10 mouse cellular contexts compared by ENCODE assay signal in genomic region chr17:45580958-45581477, GRCm38 (mm10). TPM values are rescaled to one million over a fixed set of nuclear protein-coding genes. Genes with fewer than 3 reads are reported as not detected.
DNase-seq lines count a peak whose midpoint lies in the region; ATAC-seq and TF ChIP-seq lines count a peak whose summit lies in the region.
"Had no signal": no experiment of that assay in that cellular context is flagged by ENCODE, and none has a peak within 500 bp of the region (broad histone marks: within the 10 kb centered on the region; RNA-seq: fewer than 3 reads in every experiment).

No protein-coding gene starts in this region.

- TF ChIP-seq CTCF in forebrain, postnatal 0 days (IDR thresholded peaks at IDR 0.05; ENCODE audit: low read depth) = no peak
- no peak for TF ChIP-seq CTCF in CH12.LX (conservative IDR thresholded peaks at IDR 0.05 in 1 of 2, IDR thresholded peaks at IDR 0.05 in 1 of 2; ENCODE audit: low read depth in 2 of 2, low read length in 2 of 2)

- no peak for TF ChIP-seq RAD21 in CH12.LX (IDR thresholded peaks at IDR 0.05; ENCODE audit: low read depth, low read length)

- H3K27me3 ChIP-seq in forebrain, embryonic 13.5 days = no peaks in the 10 kb centered on the region
- no peaks in the 10 kb centered on the region for H3K27me3 ChIP-seq in forebrain, postnatal 0 days (ENCODE audit: insufficient read depth, low read length)
- H3K27me3 ChIP-seq in CH12.LX (replicated peaks) = no peaks in the 10 kb centered on the region
- H3K27me3 ChIP-seq in heart, embryonic 11.5 days (ENCODE audit: control insufficient read depth, insufficient read depth, low read length) = no peaks in the 10 kb centered on the region
- no peaks in the 10 kb centered on the region for H3K27me3 ChIP-seq in limb, embryonic 12.5 days

- H3K36me3 ChIP-seq in forebrain, embryonic 13.5 days (ENCODE audit: poor library complexity, severe bottlenecking) = no peaks in the 10 kb centered on the region
- 0 out of 2 replicates have a peak, but pooled peaks cover 5% of the 10 kb centered on the region for H3K36me3 ChIP-seq in forebrain, postnatal 0 days (ENCODE audit: insufficient read depth)
- peaks cover 4 to 19% of the 10 kb centered on the region in 2 experiments for H3K36me3 ChIP-seq in CH12.LX (replicated peaks in 1 of 2; ENCODE audit: control insufficient read depth in 1 of 2, insufficient read depth in 1 of 2, low read length in 1 of 2)
- no peaks in the 10 kb centered on the region for H3K36me3 ChIP-seq in heart, embryonic 11.5 days (ENCODE audit: control insufficient read depth, insufficient read depth, low read length)
- no peaks in the 10 kb centered on the region for H3K36me3 ChIP-seq in limb, embryonic 12.5 days

- H3K4me3 ChIP-seq in forebrain, embryonic 13.5 days = no peak overlapping the region
- H3K4me3 ChIP-seq in forebrain, postnatal 0 days (ENCODE audit: low read depth, low read length) = no peak overlapping the region
- H3K4me3 ChIP-seq in CH12.LX (replicated peaks in 1 of 3; ENCODE audit: low read depth in 2 of 3, low read length in 2 of 3, poor library complexity in 1 of 3) = no peak overlapping the region
- no peak overlapping the region for H3K4me3 ChIP-seq in heart, embryonic 11.5 days (ENCODE audit: low read depth, low read length)
- H3K4me3 ChIP-seq in limb, embryonic 12.5 days (replicated peaks) = no peak overlapping the region

- no peak for TF ChIP-seq EP300 in CH12.LX (IDR thresholded peaks at IDR 0.05; ENCODE audit: low read length)

- H3K9ac ChIP-seq in forebrain, embryonic 13.5 days = 0 out of 2 replicates have a peak overlapping the region, but pooled peaks have one; percentile 6
- H3K9ac ChIP-seq in forebrain, postnatal 0 days = no peak overlapping the region; the same call in 1 of the 2 replicates
- no peak overlapping the region for H3K9ac ChIP-seq in CH12.LX (ENCODE audit: insufficient read depth, low read depth)
- peak overlapping the region; percentile 34 for H3K9ac ChIP-seq in heart, embryonic 11.5 days (ENCODE audit: low read depth, low read length)
- H3K9ac ChIP-seq in limb, embryonic 12.5 days (replicated peaks) = no peak overlapping the region; the same call in 1 of the 2 replicates

- peaks cover 14% of the 10 kb centered on the region for H3K4me1 ChIP-seq in forebrain, embryonic 13.5 days
- no peaks in the 10 kb centered on the region for H3K4me1 ChIP-seq in forebrain, postnatal 0 days (ENCODE audit: insufficient read depth)
- peaks cover 8 to 51% of the 10 kb centered on the region in 2 experiments for H3K4me1 ChIP-seq in CH12.LX (ENCODE audit: control insufficient read depth in 1 of 2, insufficient read depth in 2 of 2)
- peaks cover 39% of the 10 kb centered on the region for H3K4me1 ChIP-seq in heart, embryonic 11.5 days (ENCODE audit: control insufficient read depth, insufficient read depth, low read length)
- H3K4me1 ChIP-seq in limb, embryonic 12.5 days (replicated peaks) = peaks cover 28% of the 10 kb centered on the region

- TF ChIP-seq POLR2A in CH12.LX (IDR thresholded peaks at IDR 0.05; ENCODE audit: low read depth, low read length) = no peak

- no peaks in the 10 kb centered on the region for H3K79me2 ChIP-seq in CH12.LX (replicated peaks; ENCODE audit: control insufficient read depth, extremely low read depth, insufficient read depth, poor library complexity, severe bottlenecking)

- dilution Hi-C loops in CH12.LX (cut with MboI; ENCODE audit: extremely low pct_ligation_motif_present, extremely low pct_unique_long_range_greater_than_20kb, low sequenced_read_pairs) = no loop called here

- H3K27ac ChIP-seq in forebrain, embryonic 13.5 days = peak overlapping the region; percentile 14; the same call in 1 of the 2 replicates
- H3K27ac ChIP-seq in forebrain, postnatal 0 days (ENCODE audit: low read depth, low read length) = no peak overlapping the region
- no peak overlapping the region for H3K27ac ChIP-seq in CH12.LX (ENCODE audit: insufficient read depth, low read depth)
- peak overlapping the region; percentile 17; the same call in 1 of the 2 replicates for H3K27ac ChIP-seq in heart, embryonic 11.5 days (ENCODE audit: low read depth, low read length)
- 0 out of 2 replicates have a peak overlapping the region, but pooled peaks have one; percentile 35 for H3K27ac ChIP-seq in limb, embryonic 12.5 days

- no peak overlapping the region for H3K4me2 ChIP-seq in forebrain, embryonic 13.5 days
- H3K4me2 ChIP-seq in forebrain, postnatal 0 days (ENCODE audit: low read depth) = no peak overlapping the region
- no peak overlapping the region for H3K4me2 ChIP-seq in CH12.LX (ENCODE audit: insufficient read depth, low read depth, poor library complexity, severe bottlenecking)
- no peak overlapping the region for H3K4me2 ChIP-seq in heart, embryonic 11.5 days
- H3K4me2 ChIP-seq in limb, embryonic 12.5 days = no peak overlapping the region

- WGBS in forebrain, embryonic 13.5 days = 50% methylated on average over 12 of the region's 12 CpGs
- 46% methylated on average over 12 of the region's 12 CpGs for WGBS in forebrain, postnatal 0 days
- WGBS in heart, embryonic 11.5 days (ENCODE audit: insufficient replicate concordance) = 41% methylated on average over 12 of the region's 12 CpGs
- WGBS in limb, embryonic 12.5 days = 43% methylated on average over 12 of the region's 12 CpGs

- no peak for ATAC-seq in forebrain, embryonic 13.5 days
- ATAC-seq in forebrain, postnatal 0 days = no peak
- no peak for ATAC-seq in heart, embryonic 11.5 days (replicated peaks; ENCODE audit: insufficient number of reproducible peaks, low FRiP score, low TSS enrichment)
- no peak for ATAC-seq in limb, embryonic 12.5 days (ENCODE audit: insufficient number of reproducible peaks, insufficient read depth, low FRiP score, low TSS enrichment, low read depth)
- ATAC-seq in megakaryocyte-erythroid progenitor cell, adult 5-6 weeks (replicated peaks; ENCODE audit: low FRiP score, low TSS enrichment, poor library complexity, severe bottlenecking) = no peak
- no peak for ATAC-seq in granulocyte monocyte progenitor cell, adult 5-6 weeks (replicated peaks; ENCODE audit: poor library complexity, severe bottlenecking)

- in situ Hi-C loops in CH12.LX (cut with MboI; ENCODE audit: low pct_ligation_motif_present, low pct_unique_long_range_greater_than_20kb, low sequenced_read_pairs) = no loop called here

- no peak for DNase-seq in forebrain, postnatal 0 days
- DNase-seq in CH12.LX (ENCODE audit: extremely low read depth) = no peak
- no peak for DNase-seq in layer of hippocampus, postnatal 14 days (ENCODE audit: low spot score in 2 of 2)

- H3K9me3 ChIP-seq in forebrain, embryonic 13.5 days (replicated peaks) = no peaks in the 10 kb centered on the region
- no peaks in the 10 kb centered on the region for H3K9me3 ChIP-seq in forebrain, postnatal 0 days (ENCODE audit: low read length)
- H3K9me3 ChIP-seq in CH12.LX (replicated peaks; ENCODE audit: low read length) = no peaks in the 10 kb centered on the region
- no peaks in the 10 kb centered on the region for H3K9me3 ChIP-seq in heart, embryonic 11.5 days (replicated peaks; ENCODE audit: control insufficient read depth, low read length)
- H3K9me3 ChIP-seq in limb, embryonic 12.5 days = no peaks in the 10 kb centered on the region
- H3K9me3 ChIP-seq: G1E had no signal

RNA-seq across cellular contexts. Expression of gene Hsp90ab1, which starts 7.9 kb away (rescaled TPM):
- 1,763 and 1,849 TPM in 2 replicates for polyA plus RNA-seq in forebrain, embryonic 13.5 days (2015; fragmentation: Nextera tagmentation; extraction: Ambion mirVana)
- 1,283 and 1,351 TPM in 2 replicates for total RNA-seq in forebrain, postnatal 0 days (2014; rRNA removed)
- 1,258 and 1,497 TPM in 2 replicates for polyA plus RNA-seq in forebrain, postnatal 0 days (2015; fragmentation: Nextera tagmentation; extraction: Ambion mirVana)
- 1,180 and 1,205 TPM in 2 replicates for total RNA-seq in CH12.LX (2012; rRNA removed)
- total RNA-seq in CH12.LX (2014; rRNA removed) = 607 and 790 TPM in 2 replicates
- polyA plus RNA-seq in CH12.LX (2012; ENCODE audit: insufficient read length, low read depth) = 4,858 and 5,122 TPM in 2 replicates
- polyA plus RNA-seq in heart, embryonic 11.5 days (2014; fragmentation: Nextera tagmentation; extraction: Ambion mirVana) = 1,458 and 1,495 TPM in 2 replicates
- polyA plus RNA-seq in limb, embryonic 12.5 days (2016; fragmentation: Nextera tagmentation; extraction: Ambion mirVana) = 1,474 and 1,563 TPM in 2 replicates
- 1,847 and 1,911 TPM in 2 replicates for total RNA-seq in megakaryocyte-erythroid progenitor cell, adult 5-6 weeks (2014; fragmentation: Nextera tagmentation)
- total RNA-seq in megakaryocyte-erythroid progenitor cell, adult 5-6 weeks (2017) = 2,660 and 3,319 TPM in 2 replicates
- total RNA-seq in layer of hippocampus, postnatal 14 days (2021) = 1,000 to 10,000 TPM; 1,658 to 1,733 TPM
- total RNA-seq in granulocyte monocyte progenitor cell, adult 5-6 weeks (2014; fragmentation: Nextera tagmentation) = 1,977 and 2,073 TPM in 2 replicates
- total RNA-seq in granulocyte monocyte progenitor cell, adult 5-6 weeks (2017) = 2,383 and 2,522 TPM in 2 replicates

RNA-seq across cellular contexts. Expression of gene Slc35b2, which starts 17.3 kb away (rescaled TPM):
- 89.1 and 107 TPM in 2 replicates for polyA plus RNA-seq in forebrain, embryonic 13.5 days (2015; fragmentation: Nextera tagmentation; extraction: Ambion mirVana)
- 80.9 and 87.0 TPM in 2 replicates for total RNA-seq in forebrain, postnatal 0 days (2014; rRNA removed)
- 83.8 and 89.6 TPM in 2 replicates for polyA plus RNA-seq in forebrain, postnatal 0 days (2015; fragmentation: Nextera tagmentation; extraction: Ambion mirVana)
- total RNA-seq in CH12.LX (2012; rRNA removed) (59.5 and 73.9 TPM in 2 replicates), CH12.LX (2014; rRNA removed) (89.3 and 101 TPM in 2 replicates)
- polyA plus RNA-seq in CH12.LX (2012; ENCODE audit: insufficient read length, low read depth) = 54.1 and 57.2 TPM in 2 replicates
- 87.2 and 91.0 TPM in 2 replicates for polyA plus RNA-seq in heart, embryonic 11.5 days (2014; fragmentation: Nextera tagmentation; extraction: Ambion mirVana)
- 96.9 and 106 TPM in 2 replicates for polyA plus RNA-seq in limb, embryonic 12.5 days (2016; fragmentation: Nextera tagmentation; extraction: Ambion mirVana)
- 46.9 and 74.5 TPM in 2 replicates for total RNA-seq in megakaryocyte-erythroid progenitor cell, adult 5-6 weeks (2014; fragmentation: Nextera tagmentation)
- 27.7 and 60.3 TPM in 2 replicates for total RNA-seq in megakaryocyte-erythroid progenitor cell, adult 5-6 weeks (2017)
- total RNA-seq in layer of hippocampus, postnatal 14 days (2021) = 10 to 100 TPM; 47.3 to 52.8 TPM
- 88.5 and 124 TPM in 2 replicates for total RNA-seq in granulocyte monocyte progenitor cell, adult 5-6 weeks (2014; fragmentation: Nextera tagmentation)
- 39.3 and 77.1 TPM in 2 replicates for total RNA-seq in granulocyte monocyte progenitor cell, adult 5-6 weeks (2017)

RNA-seq across cellular contexts. Expression of gene Slc29a1, which starts 18.4 kb away (rescaled TPM):
- polyA plus RNA-seq in forebrain, embryonic 13.5 days (2015; fragmentation: Nextera tagmentation; extraction: Ambion mirVana) = 47.2 and 51.9 TPM in 2 replicates
- total RNA-seq in forebrain, postnatal 0 days (2014; rRNA removed) = 68.3 and 84.5 TPM in 2 replicates
- polyA plus RNA-seq in forebrain, postnatal 0 days (2015; fragmentation: Nextera tagmentation; extraction: Ambion mirVana) = 76.2 and 84.4 TPM in 2 replicates
- total RNA-seq in CH12.LX (2012; rRNA removed) = 58.4 and 66.9 TPM in 2 replicates
- 69.2 and 72.1 TPM in 2 replicates for total RNA-seq in CH12.LX (2014; rRNA removed)
- polyA plus RNA-seq in CH12.LX (2012; ENCODE audit: insufficient read length, low read depth) = 74.2 and 88.0 TPM in 2 replicates
- polyA plus RNA-seq in heart, embryonic 11.5 days (2014; fragmentation: Nextera tagmentation; extraction: Ambion mirVana) = 52.7 and 61.2 TPM in 2 replicates
- 55.4 and 58.7 TPM in 2 replicates for polyA plus RNA-seq in limb, embryonic 12.5 days (2016; fragmentation: Nextera tagmentation; extraction: Ambion mirVana)
- total RNA-seq in megakaryocyte-erythroid progenitor cell, adult 5-6 weeks (2014; fragmentation: Nextera tagmentation) = 166 and 176 TPM in 2 replicates
- total RNA-seq in megakaryocyte-erythroid progenitor cell, adult 5-6 weeks (2017) = 89.2 and 171 TPM in 2 replicates
- 10 to 100 TPM; 17.5 to 22.9 TPM for total RNA-seq in layer of hippocampus, postnatal 14 days (2021)
- 60.7 and 107 TPM in 2 replicates for total RNA-seq in granulocyte monocyte progenitor cell, adult 5-6 weeks (2014; fragmentation: Nextera tagmentation)
- 53.2 and 74.0 TPM in 2 replicates for total RNA-seq in granulocyte monocyte progenitor cell, adult 5-6 weeks (2017)

RNA-seq across cellular contexts. Expression of gene Mymx, which starts 20.9 kb away (rescaled TPM):
- not detected in 2 replicates for polyA plus RNA-seq in forebrain, embryonic 13.5 days (2015; fragmentation: Nextera tagmentation; extraction: Ambion mirVana)
- total RNA-seq in forebrain, postnatal 0 days (2014; rRNA removed) = not detected in 2 replicates
- not detected in 2 replicates for polyA plus RNA-seq in forebrain, postnatal 0 days (2015; fragmentation: Nextera tagmentation; extraction: Ambion mirVana)
- total RNA-seq in CH12.LX (2012; rRNA removed) (not detected in 2 replicates), CH12.LX (2014; rRNA removed) (not detected in 2 replicates)
- not detected in 2 replicates for polyA plus RNA-seq in CH12.LX (2012; ENCODE audit: insufficient read length, low read depth)
- polyA plus RNA-seq in heart, embryonic 11.5 days (2014; fragmentation: Nextera tagmentation; extraction: Ambion mirVana) = 1.4 TPM in 1 of 2 replicates, not detected in the other
- 15.8 and 16.4 TPM in 2 replicates for polyA plus RNA-seq in limb, embryonic 12.5 days (2016; fragmentation: Nextera tagmentation; extraction: Ambion mirVana)
- total RNA-seq in megakaryocyte-erythroid progenitor cell, adult 5-6 weeks (2014; fragmentation: Nextera tagmentation) = not detected in 2 replicates
- total RNA-seq in megakaryocyte-erythroid progenitor cell, adult 5-6 weeks (2017) = not detected in 2 replicates
- total RNA-seq in layer of hippocampus, postnatal 14 days (2021) = not detected
- total RNA-seq in granulocyte monocyte progenitor cell, adult 5-6 weeks (2014; fragmentation: Nextera tagmentation) = not detected in 2 replicates
- total RNA-seq in granulocyte monocyte progenitor cell, adult 5-6 weeks (2017) = not detected in 2 replicates
- total RNA-seq: G1E had no signal
- polyA plus RNA-seq: G1E; gonadal fat pad, adult 2 months had no signal

RNA-seq across cellular contexts. Expression of gene Nfkbie, which starts 25.5 kb away (rescaled TPM):
- polyA plus RNA-seq in forebrain, embryonic 13.5 days (2015; fragmentation: Nextera tagmentation; extraction: Ambion mirVana) = 5.1 TPM in 2 replicates
- total RNA-seq in forebrain, postnatal 0 days (2014; rRNA removed) = 2.8 and 3.1 TPM in 2 replicates
- polyA plus RNA-seq in forebrain, postnatal 0 days (2015; fragmentation: Nextera tagmentation; extraction: Ambion mirVana) = 2.2 and 2.7 TPM in 2 replicates
- total RNA-seq in CH12.LX (2012; rRNA removed) = 91.5 and 136 TPM in 2 replicates
- 87.4 and 90.0 TPM in 2 replicates for total RNA-seq in CH12.LX (2014; rRNA removed)
- 76.6 and 78.7 TPM in 2 replicates for polyA plus RNA-seq in CH12.LX (2012; ENCODE audit: insufficient read length, low read depth)
- 2.4 TPM in 2 replicates for polyA plus RNA-seq in heart, embryonic 11.5 days (2014; fragmentation: Nextera tagmentation; extraction: Ambion mirVana)
- polyA plus RNA-seq in limb, embryonic 12.5 days (2016; fragmentation: Nextera tagmentation; extraction: Ambion mirVana) = 6.5 and 6.6 TPM in 2 replicates
- total RNA-seq in megakaryocyte-erythroid progenitor cell, adult 5-6 weeks (2014; fragmentation: Nextera tagmentation) = 4.2 and 6.0 TPM in 2 replicates
- 3.2 and 3.9 TPM in 2 replicates for total RNA-seq in megakaryocyte-erythroid progenitor cell, adult 5-6 weeks (2017)
- total RNA-seq in layer of hippocampus, postnatal 14 days (2021) = 1 to 10 TPM; 3.4 to 3.6 TPM
- total RNA-seq in granulocyte monocyte progenitor cell, adult 5-6 weeks (2014; fragmentation: Nextera tagmentation) = 4.6 and 7.8 TPM in 2 replicates
- total RNA-seq in granulocyte monocyte progenitor cell, adult 5-6 weeks (2017) = 4.9 and 6.0 TPM in 2 replicates

Comparison
In these comparisons a context has a peak if more than half of its experiments do, and no peak if none do; other contexts are left out.
1. H3K27ac ChIP-seq: peak in forebrain, embryonic 13.5 days (single experiment), heart, embryonic 11.5 days (single experiment) and limb, embryonic 12.5 days (single experiment); none in forebrain, postnatal 0 days (single experiment) and CH12.LX (single experiment).
2. H3K9ac ChIP-seq: peak in forebrain, embryonic 13.5 days (single experiment) and heart, embryonic 11.5 days (single experiment); none in forebrain, postnatal 0 days (single experiment), CH12.LX (single experiment) and limb, embryonic 12.5 days (single experiment).